Mouse (Mus musculus): Measurements from ENCODE around the gene Esp4. TPM values are rescaled to one million over a fixed set of nuclear protein-coding genes. Genes with fewer than 3 reads are reported as not detected.
"Not testable (repeated sequence)": the region's sequence is repeated elsewhere in the genome, so short reads cannot be mapped to it uniquely, and the experiment has no call there.

The Esp4 gene
- not detected in 2 replicates for polyA plus RNA-seq (2014; fragmentation: Nextera tagmentation; extraction: Ambion mirVana)

DNA sequence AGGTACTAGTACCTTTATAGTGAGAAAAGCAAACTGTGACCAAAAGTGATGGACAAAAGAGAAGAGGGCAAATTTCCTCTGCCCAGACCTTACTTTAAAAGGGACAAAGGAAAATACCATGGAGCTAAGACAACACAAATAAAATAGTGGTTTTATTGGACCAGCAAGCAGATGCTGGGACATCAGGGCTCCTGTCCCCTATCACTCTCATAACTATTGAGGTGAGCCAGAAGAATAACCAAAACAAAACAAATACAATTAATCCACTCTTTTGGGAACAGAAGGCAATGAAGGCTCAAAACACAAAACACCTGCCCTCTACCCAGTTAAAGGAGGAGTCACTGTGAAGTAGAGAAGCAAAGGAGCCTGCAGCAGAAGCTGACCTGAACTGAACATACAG lies at the start of gene Esp4:
Gene Esp4 (plus strand): TSS at position 301 of the 400 bp plus-strand sequence.
- no peak for ATAC-seq (ENCODE audit: low FRiP score, low TSS enrichment)
- H3K4me2 ChIP-seq (ENCODE audit: low read length): no peak within 1 kb of the TSS
- no peaks in the 10 kb centered on the region for H3K27me3 ChIP-seq (ENCODE audit: control insufficient read depth, insufficient read depth, low read length)
- H3K27ac ChIP-seq (replicated peaks; ENCODE audit: low read depth, low read length): no peak within 1 kb of the TSS
- DNase-seq: no peak
- H3K4me1 ChIP-seq (ENCODE audit: control insufficient read depth, insufficient read depth, low read length): no peaks in the 10 kb centered on the region
- H3K36me3 ChIP-seq (ENCODE audit: control insufficient read depth, insufficient read depth, low read length): no peaks in the 10 kb centered on the region
- no peaks in the 10 kb centered on the region for H3K9me3 ChIP-seq (ENCODE audit: control insufficient read depth, low read length)
- H3K4me3 ChIP-seq (replicated peaks; ENCODE audit: low read depth, low read length): no peak within 1 kb of the TSS
- no peak within 1 kb of the TSS for H3K9ac ChIP-seq (replicated peaks; ENCODE audit: low read length)

DNA sequence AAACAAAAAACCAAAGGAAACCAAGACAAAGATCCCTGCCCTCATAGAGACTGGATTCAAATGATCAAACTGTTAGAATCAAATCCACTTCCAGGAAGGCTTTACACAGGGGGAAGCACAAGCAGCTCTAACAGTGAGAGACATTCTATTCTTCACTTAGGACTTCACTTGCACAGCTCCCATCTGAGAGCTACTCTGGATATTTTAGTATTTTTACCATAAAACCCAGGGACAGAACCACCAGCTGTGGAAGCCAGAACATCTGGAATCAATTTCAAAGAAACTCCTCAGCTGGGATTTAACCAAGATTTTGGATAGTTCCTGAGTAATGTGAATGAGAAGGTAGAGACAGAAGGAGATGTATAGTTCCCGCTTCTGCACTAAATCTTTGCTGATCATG lies 44.9 kb upstream of the Esp4 start:
- no peak overlapping the region for H3K4me3 ChIP-seq (replicated peaks; ENCODE audit: low read depth, low read length)
- no peak for DNase-seq
- no peaks in the 10 kb centered on the region for H3K4me1 ChIP-seq (ENCODE audit: control insufficient read depth, insufficient read depth, low read length)
- no peak for ATAC-seq (ENCODE audit: low FRiP score, low TSS enrichment)
- no peak overlapping the region for H3K4me2 ChIP-seq (ENCODE audit: low read length)
- H3K9ac ChIP-seq (replicated peaks; ENCODE audit: low read length): no peak overlapping the region
- H3K27me3 ChIP-seq (ENCODE audit: control insufficient read depth, insufficient read depth, low read length): no peaks in the 10 kb centered on the region
- 90% methylated on average over 1 of the region's 1 CpGs for WGBS
- H3K9me3 ChIP-seq (ENCODE audit: control insufficient read depth, low read length): no peaks in the 10 kb centered on the region
- H3K36me3 ChIP-seq (ENCODE audit: control insufficient read depth, insufficient read depth, low read length): no peaks in the 10 kb centered on the region
- H3K27ac ChIP-seq (replicated peaks; ENCODE audit: low read depth, low read length): no peak overlapping the region

DNA sequence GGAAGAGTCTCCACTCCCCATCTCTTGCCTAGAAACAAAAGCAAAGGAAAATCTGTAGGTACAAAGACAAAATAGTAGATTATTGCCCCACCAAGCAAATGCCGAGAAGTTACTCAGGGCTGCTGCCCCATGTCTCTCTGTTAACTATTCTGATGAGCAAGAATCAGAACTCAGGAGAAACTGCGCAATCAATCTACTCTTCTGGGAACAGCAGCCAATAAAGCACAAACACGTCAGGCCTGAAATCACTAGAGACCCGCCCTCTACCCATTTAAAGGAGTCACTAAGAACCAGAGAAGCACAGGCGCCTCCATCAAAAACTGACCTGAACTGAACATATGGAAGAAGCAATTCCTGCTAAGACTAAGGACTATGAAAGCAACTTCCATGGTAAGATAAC lies 37.2 kb upstream of the Esp4 start, which contains the start of gene Esp6:
Gene Esp6 (plus strand): TSS at position 301 of the 400 bp plus-strand sequence.
- Histone ChIP-seq H3K27me3 (ENCODE audit: control insufficient read depth, insufficient read depth, low read length) (no peaks in the 10 kb centered on the region), H3K36me3 (ENCODE audit: control insufficient read depth, insufficient read depth, low read length) (no peaks in the 10 kb centered on the region), H3K4me3 (replicated peaks; ENCODE audit: low read depth, low read length) (no peak within 1 kb of the TSS), H3K4me2 (ENCODE audit: low read length) (no peak within 1 kb of the TSS), H3K9me3 (ENCODE audit: control insufficient read depth, low read length) (no peaks in the 10 kb centered on the region), H3K9ac (replicated peaks; ENCODE audit: low read length) (no peak within 1 kb of the TSS), H3K27ac (replicated peaks; ENCODE audit: low read depth, low read length) (no peak within 1 kb of the TSS), H3K4me1 (ENCODE audit: control insufficient read depth, insufficient read depth, low read length) (no peaks in the 10 kb centered on the region)
- WGBS: 90% methylated on average over 5 of the region's 5 CpGs
- DNase-seq (no peak), ATAC-seq (ENCODE audit: low FRiP score, low TSS enrichment) (no peak)

DNA sequence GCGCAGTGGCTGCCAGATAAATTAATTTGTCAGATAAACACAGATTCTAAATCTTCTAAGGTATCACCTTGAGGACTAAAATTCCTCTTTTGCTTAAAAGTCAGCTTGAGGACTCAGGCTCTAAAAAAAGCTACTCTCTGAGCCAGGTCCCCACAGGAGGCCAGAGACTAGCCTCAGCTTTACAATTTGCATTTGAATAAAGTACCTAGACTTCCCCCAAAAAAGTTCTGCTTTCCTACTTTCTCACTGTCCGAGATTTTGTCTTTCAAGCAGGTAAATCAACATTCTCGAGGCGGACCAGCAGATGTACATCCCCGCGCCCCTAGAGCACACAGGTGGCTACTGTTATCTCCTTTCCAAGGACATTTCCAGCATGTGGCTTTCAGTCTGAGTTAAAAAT lies 14.5 kb upstream of the Esp4 start:
- not testable (repeated sequence) for H3K36me3 ChIP-seq (ENCODE audit: control insufficient read depth, insufficient read depth, low read length); H3K4me1 ChIP-seq (ENCODE audit: control insufficient read depth, insufficient read depth, low read length); H3K4me2 ChIP-seq (ENCODE audit: low read length); ATAC-seq (ENCODE audit: low FRiP score, low TSS enrichment); H3K27ac ChIP-seq (replicated peaks; ENCODE audit: low read depth, low read length); H3K9ac ChIP-seq (replicated peaks; ENCODE audit: low read length); H3K4me3 ChIP-seq (replicated peaks; ENCODE audit: low read depth, low read length); H3K27me3 ChIP-seq (ENCODE audit: control insufficient read depth, insufficient read depth, low read length); DNase-seq; H3K9me3 ChIP-seq (ENCODE audit: control insufficient read depth, low read length)
- WGBS: 37% methylated on average over 6 of the region's 6 CpGs

DNA sequence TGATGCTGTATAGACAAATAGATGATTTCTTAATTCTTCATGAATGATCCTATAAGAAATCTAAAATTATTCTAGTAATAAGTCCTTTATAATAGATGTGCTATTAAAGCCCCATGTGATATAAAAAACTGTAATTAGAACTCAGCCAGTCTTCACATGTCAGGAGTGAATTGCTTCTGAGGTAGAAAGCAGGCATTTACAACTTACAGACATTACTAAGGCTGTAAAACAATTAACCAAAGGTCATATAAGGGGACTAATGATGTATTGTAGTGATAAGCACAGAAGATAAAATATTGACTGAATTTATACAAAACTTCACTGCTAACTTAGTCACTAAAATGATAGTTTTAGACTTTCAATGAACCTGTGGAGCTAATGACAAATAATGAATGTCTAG lies 7.1 kb upstream of the Esp4 start:
- no peak overlapping the region for H3K9ac ChIP-seq (replicated peaks; ENCODE audit: low read length)
- no peaks in the 10 kb centered on the region for H3K27me3 ChIP-seq (ENCODE audit: control insufficient read depth, insufficient read depth, low read length)
- H3K4me3 ChIP-seq (replicated peaks; ENCODE audit: low read depth, low read length): no peak overlapping the region
- no peaks in the 10 kb centered on the region for H3K36me3 ChIP-seq (ENCODE audit: control insufficient read depth, insufficient read depth, low read length)
- DNase-seq (no peak), ATAC-seq (ENCODE audit: low FRiP score, low TSS enrichment) (no peak)
- no peaks in the 10 kb centered on the region for H3K9me3 ChIP-seq (ENCODE audit: control insufficient read depth, low read length)
- no peak overlapping the region for H3K4me2 ChIP-seq (ENCODE audit: low read length)
- no peaks in the 10 kb centered on the region for H3K4me1 ChIP-seq (ENCODE audit: control insufficient read depth, insufficient read depth, low read length)
- H3K27ac ChIP-seq (replicated peaks; ENCODE audit: low read depth, low read length): no peak overlapping the region

DNA sequence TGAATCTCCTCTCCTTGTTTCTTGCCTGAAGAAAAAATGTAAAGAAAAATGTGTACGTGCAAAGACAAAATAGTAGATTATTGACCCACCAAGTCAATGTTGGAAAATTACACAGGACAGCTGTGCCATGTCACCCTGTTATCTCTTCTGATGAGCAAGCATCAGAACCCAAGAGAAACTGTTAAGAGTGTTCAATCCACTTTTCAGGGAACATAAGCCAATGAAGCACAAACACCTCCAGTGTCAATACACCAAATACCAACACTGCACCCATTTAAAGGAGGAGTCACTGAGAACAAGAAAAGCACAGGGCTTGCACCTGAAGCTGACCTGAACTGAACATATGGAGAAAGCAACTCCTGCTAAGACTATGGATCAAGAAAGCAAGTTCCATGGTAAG lies 33.4 kb downstream of the Esp4 start, which contains the start of gene Esp3:
Gene Esp3 (plus strand): TSS at position 301 of the 400 bp plus-strand sequence.
- H3K36me3 ChIP-seq (ENCODE audit: control insufficient read depth, insufficient read depth, low read length); H3K27me3 ChIP-seq (ENCODE audit: control insufficient read depth, insufficient read depth, low read length); H3K27ac ChIP-seq (replicated peaks; ENCODE audit: low read depth, low read length); H3K4me3 ChIP-seq (replicated peaks; ENCODE audit: low read depth, low read length); H3K4me1 ChIP-seq (ENCODE audit: control insufficient read depth, insufficient read depth, low read length); ATAC-seq (ENCODE audit: low FRiP score, low TSS enrichment); H3K9ac ChIP-seq (replicated peaks; ENCODE audit: low read length); DNase-seq; H3K9me3 ChIP-seq (ENCODE audit: control insufficient read depth, low read length); H3K4me2 ChIP-seq (ENCODE audit: low read length): not testable (repeated sequence)
- WGBS: 90% methylated on average over 1 of the region's 1 CpGs

Other genes with a start within 250 kb of the Esp4 start
- not detected in 2 replicates for gene Esp8, start 78.6 kb upstream of the Esp4 start, polyA plus RNA-seq (2014; fragmentation: Nextera tagmentation; extraction: Ambion mirVana)
- gene Esp6, start 37.1 kb upstream of the Esp4 start, polyA plus RNA-seq (2014; fragmentation: Nextera tagmentation; extraction: Ambion mirVana): not detected in 2 replicates
- not detected in 2 replicates for gene Esp3, start 33.5 kb downstream of the Esp4 start, polyA plus RNA-seq (2014; fragmentation: Nextera tagmentation; extraction: Ambion mirVana)
- not detected in 2 replicates for gene Esp1, start 128.5 kb downstream of the Esp4 start, polyA plus RNA-seq (2014; fragmentation: Nextera tagmentation; extraction: Ambion mirVana)
- gene Crisp2, start 208.4 kb downstream of the Esp4 start, polyA plus RNA-seq (2014; fragmentation: Nextera tagmentation; extraction: Ambion mirVana): not detected in 2 replicates
- gene Rhag, start 212.5 kb downstream of the Esp4 start, polyA plus RNA-seq (2014; fragmentation: Nextera tagmentation; extraction: Ambion mirVana): 0.13 TPM in 1 of 2 replicates, not detected in the other

Measured in midbrain, embryonic 14.5 days (tissue).